Mouse (Mus musculus) heart, postnatal 14 days (tissue): ENCODE data around the gene Atg4c. TPM values are rescaled to one million over a fixed set of nuclear protein-coding genes. Genes with fewer than 3 reads are reported as not detected.
A peak's percentile ranks its signal among the peaks of the same experiment; 100 is the strongest.

Experiments
- DNase-seq, 2 experiments: peaks; one replicate each; pipeline ENCODE4 v3.0.0; 2021 to 2022
- intact Hi-C: fragments of 180-260 bp; cut with DNase I; formaldehyde crosslinking; loops from one replicate; pipeline ENCODE4 v1.15.1; 2025
- total RNA-seq, 2 experiments: library from RNA; stranded (reverse); gene quantifications; 2 replicates each; pipeline ENCODE4 v1.2.3; 2021

Gene Atg4c
- total RNA-seq, 2 experiments from 2014 or later: 5.2 to 5.9 TPM

DNA sequence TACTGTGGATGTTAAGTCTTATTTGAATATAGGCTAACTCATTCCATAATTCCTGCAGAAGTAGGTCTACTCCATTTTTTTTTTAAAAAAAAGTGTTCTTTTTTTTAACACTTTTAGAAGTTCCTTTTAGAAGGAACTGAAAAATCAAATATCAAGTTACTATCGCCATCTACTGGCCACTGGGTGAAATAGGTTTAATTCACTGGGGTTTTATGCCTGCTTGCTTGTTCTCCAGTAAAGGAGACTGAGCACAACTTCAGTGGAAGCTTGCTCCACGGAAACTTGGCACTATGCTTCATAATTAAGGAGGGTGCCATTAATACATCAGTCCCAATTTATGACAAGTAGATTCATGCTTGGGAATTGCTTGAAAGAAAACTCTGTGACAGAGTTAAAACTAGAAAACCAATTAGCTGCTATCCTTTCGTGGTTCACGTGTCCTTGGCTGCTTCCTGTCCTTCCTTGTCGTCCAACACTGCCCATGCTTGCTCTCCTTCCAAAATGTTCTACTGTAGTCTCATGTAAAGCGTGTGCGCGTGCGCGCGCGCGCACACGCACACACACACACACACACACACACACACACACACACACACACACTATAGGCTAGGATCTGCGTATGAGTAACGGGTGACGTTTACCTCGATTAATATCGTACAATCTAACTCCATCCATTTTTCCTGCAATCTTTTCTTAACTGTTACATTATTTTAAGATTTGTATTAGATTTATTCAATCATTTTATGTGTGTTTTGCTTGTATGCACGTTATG lies 10.9 kb upstream of the Atg4c start:
- intact Hi-C loops: loop anchor here (5.0 kb wide), 6 partner anchors 131 to 446 kb away; partner anchors contain the start of gene Usp1
- DNase-seq: peak in 1 of 2 experiments; percentile 32

DNA sequence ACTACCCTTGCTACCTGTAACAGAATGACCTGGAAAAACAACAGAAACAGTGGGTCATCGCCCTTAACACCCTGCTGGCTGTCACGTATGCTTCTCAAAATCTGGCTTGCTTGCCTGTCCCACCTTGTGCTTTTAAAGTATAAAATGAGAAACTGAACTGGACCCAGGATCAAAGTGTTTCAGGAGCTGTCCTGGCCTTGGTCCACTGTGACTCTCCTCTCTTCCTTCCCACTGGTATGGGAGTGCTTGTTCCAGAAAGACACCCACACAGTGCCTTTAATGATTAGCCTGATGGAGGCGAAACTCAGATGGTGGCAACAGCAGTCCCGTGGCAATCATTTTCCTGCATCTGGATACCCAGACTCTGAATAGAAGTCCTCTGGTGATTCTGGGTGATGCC lies 9.1 kb upstream of the Atg4c start:
- no peak for DNase-seq
- intact Hi-C loops: loop anchor here (5.0 kb wide), 6 partner anchors 132 to 447 kb away; partner anchors contain the start of gene Usp1

DNA sequence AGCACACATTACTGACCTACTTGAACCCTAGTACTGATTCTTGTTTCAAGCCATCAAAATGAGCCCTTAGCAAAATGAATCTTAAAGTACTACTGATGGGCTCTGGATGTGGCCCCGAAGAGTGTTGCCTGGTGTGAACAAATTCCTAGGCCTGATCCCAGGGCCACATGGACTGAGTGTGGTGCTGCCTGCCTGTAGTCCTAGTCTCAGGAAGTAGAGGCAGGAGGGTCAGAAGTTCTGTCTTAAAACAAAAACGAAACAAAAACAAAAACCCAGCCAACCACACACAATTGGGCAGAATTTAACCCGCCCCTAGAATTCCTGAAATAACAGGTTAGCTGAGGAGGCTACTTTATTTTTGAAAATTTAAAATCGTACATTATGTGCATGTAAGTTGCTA lies 8.4 kb upstream of the Atg4c start:
- intact Hi-C loops: no loop called here
- DNase-seq: no peak

DNA sequence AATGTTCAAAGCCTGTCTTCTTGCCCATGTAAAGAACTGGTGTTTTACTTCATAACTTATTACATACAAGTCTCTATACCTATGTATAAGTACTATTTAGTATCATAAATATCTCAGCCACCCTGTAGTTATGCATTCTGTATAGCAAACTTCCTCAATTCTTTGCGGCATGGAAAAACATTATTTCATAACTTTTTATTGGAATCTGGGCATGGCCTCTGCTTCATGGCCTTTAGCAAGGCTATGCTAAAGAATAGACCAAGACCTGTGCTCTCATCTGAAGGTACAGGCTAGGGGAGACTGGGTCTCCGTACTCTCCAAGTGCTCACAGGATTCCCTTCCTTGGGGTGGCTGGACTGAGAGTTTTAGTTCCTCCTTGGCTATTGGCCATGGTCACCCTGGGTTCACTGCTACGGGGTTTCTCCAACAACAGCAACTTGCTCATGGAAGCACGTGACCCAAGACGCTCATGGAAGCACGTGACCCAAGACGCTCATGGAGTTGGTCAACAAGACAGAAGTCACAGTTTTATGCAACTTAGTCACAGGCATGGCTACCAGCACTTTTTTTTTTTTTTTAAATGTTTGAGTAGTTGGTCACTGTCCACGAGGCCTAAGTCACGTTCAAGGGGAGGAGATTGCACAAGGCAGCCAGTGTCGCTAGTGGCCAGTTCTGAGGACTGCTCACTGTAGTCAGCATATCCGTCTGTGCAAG lies 7.2 kb upstream of the Atg4c start:
- intact Hi-C loops: no loop called here
- no peak for DNase-seq

DNA sequence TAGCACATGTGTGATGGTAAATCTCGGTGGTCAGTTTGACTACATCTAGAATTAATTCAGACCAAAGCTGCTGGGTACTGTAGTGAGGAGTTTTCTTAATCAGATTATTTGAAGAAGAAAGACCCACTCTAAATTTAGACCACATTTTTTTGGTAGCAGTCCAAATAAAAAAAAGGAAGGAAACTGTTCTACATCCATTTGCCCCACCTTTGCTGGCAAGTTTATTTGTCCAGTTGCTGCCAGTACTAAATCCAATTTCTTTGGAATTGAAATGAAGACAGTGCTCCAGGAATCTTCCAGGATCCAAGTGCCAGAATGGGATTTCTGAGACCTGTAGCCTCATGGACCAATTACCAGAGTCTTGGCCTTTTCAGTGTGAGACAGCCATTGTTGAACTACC lies 1.1 kb upstream of the Atg4c start:
- no peak for DNase-seq
- intact Hi-C loops: no loop called here

DNA sequence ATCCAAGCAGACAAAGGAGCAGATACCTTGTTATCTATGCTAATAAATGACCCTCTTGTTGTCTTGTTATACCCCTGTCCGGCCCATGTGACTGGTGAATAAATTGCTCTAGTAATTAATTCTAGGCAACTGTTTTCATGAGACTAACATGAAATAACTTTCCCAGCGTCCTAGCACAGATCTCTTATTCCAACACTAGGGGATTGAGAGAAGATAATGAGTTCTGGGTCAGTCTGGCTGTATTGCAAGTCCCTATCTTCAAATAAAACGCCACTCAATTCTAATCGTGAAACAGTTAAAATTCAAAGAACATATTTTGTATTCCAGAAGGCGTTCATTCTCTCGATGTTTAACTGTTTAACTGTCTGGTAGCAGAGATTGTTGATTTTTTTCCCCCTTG lies 520 bp upstream of the Atg4c start:
- intact Hi-C loops: no loop called here
- DNase-seq: no peak

DNA sequence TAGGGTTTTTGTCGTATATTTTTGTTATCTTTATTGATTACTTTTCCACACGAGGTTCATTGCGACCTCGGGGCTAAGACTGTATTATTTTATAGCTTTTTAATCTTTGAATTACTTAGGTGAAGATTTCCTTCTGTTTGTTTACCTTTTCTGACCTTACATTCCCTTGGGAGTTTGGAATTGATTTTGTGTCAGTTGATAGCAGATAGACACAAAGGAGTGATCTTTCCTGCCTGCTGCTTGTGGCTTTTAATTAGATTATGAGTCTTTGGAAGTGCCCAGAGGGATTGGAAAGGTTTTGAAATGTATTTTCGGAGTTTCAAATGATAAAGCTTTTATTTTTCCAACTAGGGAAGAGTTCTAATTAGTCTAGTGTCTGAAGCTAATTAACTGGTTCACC lies 1.1 kb downstream of the Atg4c start:
- DNase-seq: no peak
- intact Hi-C loops: no loop called here

DNA sequence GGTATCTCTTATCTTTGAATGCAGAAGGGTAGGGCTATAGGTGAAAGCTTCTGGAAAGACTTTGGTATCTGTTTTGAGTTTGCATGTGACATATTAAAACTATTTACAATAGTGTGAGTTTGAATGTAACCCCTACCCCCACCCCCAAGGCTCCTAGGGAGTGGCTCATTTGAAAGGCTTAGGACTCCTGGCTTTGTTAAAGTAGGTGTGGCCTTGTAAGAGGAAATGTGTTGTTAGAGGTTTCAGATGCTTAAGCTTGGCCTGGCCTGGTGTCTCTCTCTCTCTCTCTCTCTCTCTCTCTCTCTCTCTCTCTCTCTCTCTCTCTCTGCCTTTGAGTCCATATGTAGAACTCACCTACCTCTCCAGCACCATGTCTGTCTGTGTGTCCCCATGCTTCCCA lies 5.0 kb downstream of the Atg4c start:
- intact Hi-C loops: no loop called here
- DNase-seq: no peak

DNA sequence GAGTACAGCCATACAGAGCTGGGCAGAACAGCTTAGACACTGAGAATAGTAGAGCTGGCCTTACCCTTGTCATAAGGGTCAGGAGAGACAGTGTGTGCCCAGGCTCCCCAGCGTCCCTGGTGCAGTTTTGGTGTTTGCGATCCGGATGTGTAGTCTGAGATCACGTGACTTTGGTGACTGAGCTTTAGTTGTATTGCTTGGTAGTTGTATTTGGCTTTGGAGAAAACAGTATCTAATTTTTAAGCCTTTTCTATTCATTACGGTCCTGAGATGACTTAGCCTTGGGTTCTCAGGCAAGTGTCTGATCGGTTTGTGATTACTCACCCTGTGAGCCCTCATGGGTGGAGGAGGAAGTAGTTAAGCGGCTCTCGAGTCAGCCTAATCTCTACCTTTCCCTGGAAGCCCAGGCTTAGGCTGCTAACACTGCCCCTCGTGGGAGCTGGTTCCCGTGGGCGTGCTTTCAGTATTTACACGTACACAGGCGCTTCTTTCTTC lies 6.1 kb downstream of the Atg4c start:
- DNase-seq: no peak
- intact Hi-C loops: no loop called here

DNA sequence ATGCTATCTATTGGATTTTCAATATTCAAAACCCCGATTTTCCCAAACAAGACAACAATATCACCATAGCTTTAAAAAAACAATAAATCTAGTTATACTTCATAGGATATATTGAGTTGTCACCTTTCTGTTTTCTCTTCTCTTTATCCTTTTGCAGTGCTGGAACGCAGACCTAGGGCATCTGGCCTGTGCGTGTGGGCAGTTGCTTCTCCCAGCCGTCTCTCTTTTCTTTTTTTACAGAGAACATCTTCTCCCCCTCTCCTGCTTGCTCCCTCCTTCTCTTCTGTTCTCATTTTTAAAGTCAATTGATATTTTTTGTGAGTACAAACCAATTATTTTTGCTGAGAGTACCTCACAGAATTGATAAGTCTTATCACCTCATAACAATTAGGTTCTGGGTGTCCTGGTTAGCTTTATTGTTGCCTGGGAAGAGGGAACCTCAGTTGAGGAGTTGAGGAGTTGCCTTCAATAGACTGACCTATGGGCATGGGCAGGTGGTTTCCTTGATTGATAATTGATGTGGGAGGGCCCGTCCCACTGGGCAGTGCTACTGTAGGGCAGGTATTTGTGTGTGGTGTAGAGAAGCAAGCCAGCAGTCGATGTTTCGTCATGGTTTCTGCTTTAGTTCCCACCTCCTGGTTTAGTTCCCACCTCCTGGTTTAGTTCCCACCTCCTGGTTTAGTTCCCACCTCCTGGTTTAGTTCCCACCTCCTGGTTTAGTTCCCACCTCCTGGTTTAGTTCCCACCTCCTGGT lies 6.8 kb downstream of the Atg4c start:
- intact Hi-C loops: no loop called here
- no peak for DNase-seq

DNA sequence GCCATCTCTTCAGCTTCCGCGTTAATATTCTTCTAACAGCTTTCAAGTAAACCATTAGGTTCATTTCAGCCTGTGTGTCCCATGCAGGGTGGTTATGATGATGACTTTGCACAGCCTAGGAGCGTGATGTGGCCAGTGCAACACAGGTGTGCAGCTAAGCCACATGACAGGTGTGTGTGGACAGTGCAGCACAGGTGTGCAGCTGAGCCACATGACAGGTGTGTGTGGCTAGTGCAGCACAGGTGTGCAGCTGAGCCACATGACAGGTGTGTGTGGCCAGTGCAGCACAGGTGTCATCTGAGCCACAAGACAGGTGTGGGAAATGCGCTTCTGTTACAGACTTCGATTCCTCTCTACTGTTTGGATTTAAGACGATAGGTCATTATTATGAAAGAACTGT lies 12.0 kb downstream of the Atg4c start:
- DNase-seq: no peak
- intact Hi-C loops: no loop called here

DNA sequence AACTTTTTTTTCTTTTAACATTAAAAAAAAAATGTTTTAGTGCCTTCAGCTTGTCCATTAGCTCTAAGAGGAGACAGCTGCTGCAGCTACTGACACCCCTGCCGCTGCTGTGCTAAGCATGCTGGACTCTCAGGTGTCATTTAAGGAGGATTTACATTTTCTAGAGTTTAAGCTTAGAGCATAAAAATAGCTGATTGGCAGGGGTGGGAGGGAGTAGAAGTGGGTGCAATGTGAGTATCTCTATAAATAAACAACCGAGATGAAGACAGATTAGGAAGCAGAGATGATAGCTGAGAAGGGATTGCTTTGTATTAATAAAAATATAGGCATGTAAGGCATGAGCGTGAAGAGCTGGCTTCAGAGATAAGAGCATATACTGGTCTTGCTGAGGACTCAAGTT lies 12.6 kb downstream of the Atg4c start:
- intact Hi-C loops: no loop called here
- DNase-seq: no peak

DNA sequence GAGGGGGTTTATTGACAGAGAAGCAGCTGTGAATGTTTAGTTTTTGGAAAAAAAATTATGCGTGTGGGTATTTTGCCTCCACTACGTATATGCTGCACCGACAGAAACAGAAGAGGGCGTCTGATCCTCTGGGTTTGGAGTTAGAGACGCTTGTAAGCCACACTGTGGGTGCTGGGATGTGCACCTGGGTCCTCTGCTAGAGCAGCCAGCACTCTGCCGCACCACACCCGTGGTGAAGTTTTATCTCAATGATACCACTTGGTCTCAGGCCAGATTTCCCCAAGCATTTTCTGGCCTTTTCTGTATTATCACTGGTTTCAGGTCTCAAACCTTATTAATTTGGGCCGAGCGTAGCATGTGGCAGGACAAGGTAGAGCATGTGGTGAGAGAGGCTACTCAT lies 16.4 kb downstream of the Atg4c start:
- no peak for DNase-seq
- intact Hi-C loops: no loop called here

DNA sequence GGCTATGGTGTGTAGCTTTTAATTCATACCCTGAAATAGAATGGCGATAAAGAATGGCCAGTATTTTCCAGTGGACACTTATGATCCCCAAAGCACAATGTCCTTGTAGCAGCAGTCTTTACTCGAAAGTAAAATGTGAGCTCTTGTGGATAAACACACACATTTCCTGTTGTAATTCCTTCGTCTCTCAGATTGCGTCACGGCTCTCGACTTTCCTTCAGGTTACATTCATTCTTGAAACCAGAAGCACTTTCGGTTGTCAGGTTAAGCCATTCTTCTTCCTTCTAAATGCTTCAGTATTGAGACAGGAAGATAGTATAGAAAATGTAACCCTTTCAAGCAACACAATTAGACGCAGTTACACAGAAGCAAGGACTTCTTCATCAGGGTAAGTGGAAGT lies 17.9 kb downstream of the Atg4c start:
- intact Hi-C loops: no loop called here
- DNase-seq: no peak

DNA sequence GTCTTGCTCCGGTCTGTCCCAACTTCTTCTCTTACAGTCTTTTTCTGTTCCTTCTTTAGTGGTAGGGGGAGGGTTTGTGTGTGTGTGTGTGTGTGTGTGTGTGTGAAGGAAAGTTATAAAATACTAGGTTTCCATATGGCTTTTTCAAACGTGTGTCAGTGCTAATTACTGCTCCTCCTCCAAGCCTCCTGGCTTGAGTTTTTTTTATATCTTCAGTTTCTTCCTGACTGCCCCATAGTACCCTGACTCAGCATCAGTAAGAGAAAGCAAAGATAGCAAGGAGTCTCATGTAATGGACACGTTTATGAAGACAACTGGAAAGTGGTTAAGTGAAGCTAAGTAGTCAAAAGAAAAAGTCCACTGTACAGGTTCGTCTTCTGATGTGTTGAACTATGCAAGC lies 19.4 kb downstream of the Atg4c start:
- intact Hi-C loops: no loop called here
- no peak for DNase-seq

DNA sequence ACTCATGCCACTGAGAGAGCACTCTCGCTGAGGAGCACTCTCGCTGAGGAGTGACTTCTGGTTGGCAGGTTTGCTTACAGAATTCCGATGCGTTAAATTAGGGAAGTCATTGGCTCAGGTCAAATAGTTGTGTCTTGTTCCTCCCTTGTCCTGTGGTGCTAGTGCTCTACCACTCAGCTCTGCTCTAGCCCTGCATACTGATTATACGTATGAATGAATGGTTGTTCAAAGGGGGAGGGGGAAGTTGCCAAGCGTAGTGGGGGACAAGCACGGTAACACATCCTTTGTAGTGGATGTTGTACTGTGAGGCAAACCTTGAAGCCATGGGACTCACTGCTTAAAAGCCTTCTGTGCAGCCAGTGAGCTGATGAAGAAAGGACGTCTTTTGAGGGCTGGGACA lies 28.5 kb downstream of the Atg4c start:
- no peak for DNase-seq

DNA sequence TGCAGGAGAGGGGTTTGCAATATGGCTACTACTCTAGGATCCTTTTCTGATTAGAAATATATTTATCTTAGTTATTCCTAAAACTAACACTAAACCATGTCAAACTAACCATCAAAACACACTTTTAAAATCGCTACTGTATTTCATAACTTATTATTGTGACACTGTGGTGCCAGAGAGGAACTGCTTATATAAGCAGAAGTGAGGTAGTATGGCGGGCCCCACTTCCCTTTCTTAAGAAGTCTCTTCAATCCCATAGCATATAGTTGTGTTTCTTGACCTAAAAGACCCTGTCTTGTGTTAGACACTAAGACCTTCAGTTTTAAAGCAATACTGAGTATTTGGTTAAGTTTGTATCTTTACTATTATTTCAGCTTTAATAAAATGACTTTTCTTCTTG lies 31.1 kb downstream of the Atg4c start:
- intact Hi-C loops: no loop called here
- DNase-seq: no peak

More for the DNA sequence above, 28.5 kb downstream of the Atg4c start:
- intact Hi-C loops: no loop called here

DNA sequence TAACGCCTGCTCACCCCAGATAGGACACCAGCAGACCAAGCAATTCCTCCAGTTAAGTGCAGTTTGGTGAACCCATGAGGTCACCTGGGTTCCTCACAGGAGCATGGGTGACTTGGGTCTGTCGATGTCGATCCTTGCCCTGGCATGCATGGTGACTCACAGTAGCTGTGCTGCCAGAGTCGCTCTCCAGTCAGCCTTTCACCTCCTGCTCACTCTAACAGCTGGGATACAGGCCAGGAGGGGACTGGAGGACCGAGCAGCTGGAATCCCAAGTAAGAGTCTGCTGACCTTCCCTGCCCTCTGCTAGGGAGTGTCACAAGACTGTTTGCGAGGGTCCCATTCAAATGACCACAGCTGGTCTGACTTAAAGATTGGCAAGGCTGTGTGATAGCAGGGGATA lies 33.5 kb downstream of the Atg4c start:
- DNase-seq: no peak
- intact Hi-C loops: no loop called here

DNA sequence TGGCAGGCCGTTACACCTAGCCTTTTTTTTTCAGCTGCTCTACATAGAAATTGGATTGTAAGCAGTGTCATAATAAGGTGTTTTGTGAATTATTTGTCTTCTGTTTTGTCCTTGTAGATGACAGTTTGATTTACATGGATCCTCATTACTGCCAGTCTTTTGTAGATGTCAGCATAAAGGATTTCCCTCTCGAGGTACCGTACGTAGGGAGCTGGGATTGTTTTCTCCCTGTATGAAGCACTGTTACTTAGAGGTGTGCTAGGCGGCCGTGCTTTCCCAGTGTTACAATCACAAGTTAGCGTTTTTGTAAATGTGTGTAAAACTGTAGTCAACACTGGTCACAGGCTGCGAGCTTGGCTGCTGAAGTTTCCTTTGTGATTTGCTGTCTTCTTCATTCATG lies 35.6 kb downstream of the Atg4c start:
- DNase-seq: no peak
- intact Hi-C loops: no loop called here

DNA sequence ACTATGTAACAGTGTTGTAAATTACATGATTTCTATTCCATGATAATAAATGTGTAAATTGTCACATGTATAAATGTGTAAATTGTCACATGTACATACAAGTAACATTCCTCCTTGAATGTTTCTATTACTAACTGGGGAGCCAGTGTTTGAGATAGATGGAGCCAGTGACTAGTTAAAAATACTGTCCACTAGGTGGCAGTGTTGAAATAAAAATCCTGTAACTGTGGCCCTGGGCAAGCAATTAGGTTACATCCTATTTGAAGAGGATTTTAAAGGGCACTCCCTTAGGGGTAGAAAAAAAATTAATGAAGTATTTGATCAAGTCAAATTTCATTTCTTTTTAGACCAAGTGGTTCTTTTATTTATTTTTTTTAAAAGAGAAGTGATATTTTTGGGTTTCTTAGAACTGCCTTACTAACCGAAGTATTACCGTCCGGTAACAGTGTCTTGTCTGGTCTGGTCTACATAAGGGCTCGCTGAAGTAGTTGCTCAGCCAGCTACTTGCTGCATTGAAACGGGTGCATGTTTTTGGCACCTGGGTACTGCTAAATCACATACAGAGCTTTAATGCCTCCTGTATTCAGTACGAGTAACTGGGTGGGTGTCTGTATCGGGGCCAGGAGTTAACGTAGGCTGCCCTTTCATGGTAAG lies 41.6 kb downstream of the Atg4c start:
- intact Hi-C loops: loop anchor here (10.0 kb wide), 1 partner anchor 529 kb away; no protein-coding TSS in a partner anchor
- DNase-seq: peak in 1 of 2 experiments; percentile 16

DNA sequence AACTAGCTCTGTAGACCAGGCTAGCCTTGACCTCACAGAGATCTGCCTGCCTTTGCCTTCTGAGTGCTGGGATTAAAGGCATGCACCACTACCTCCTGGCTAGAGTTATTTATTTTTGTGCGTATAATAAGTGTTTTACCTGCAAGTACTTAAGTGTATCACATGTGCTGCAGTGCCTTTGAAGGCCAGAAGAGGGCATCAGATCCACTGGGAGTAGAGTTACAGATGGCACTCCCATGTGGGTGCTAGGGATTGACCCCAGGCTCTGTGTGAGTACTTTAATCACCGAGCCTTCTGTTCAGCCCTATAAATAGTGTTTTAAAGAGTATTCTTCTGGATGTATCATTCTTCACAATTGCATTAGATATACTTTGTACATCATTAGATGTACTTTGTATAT lies 44.6 kb downstream of the Atg4c start:
- no peak for DNase-seq
- intact Hi-C loops: loop anchor here (10.0 kb wide), 1 partner anchor 526 kb away; no protein-coding TSS in a partner anchor
